Mouse (Mus musculus) testis, postnatal 14 days (tissue): ENCODE measurements around the gene Cplx2.

Source experiments
- DNase-seq: peaks from one replicate; pipeline ENCODE4 v3.0.0; 2021; ENCODE audit warnings: low spot score

Gene Cplx2

GRCm38 (mm10) chr13:54403224-54404070 is 32.3 kb downstream of the Cplx2 start:
- no peak for DNase-seq

DNA sequence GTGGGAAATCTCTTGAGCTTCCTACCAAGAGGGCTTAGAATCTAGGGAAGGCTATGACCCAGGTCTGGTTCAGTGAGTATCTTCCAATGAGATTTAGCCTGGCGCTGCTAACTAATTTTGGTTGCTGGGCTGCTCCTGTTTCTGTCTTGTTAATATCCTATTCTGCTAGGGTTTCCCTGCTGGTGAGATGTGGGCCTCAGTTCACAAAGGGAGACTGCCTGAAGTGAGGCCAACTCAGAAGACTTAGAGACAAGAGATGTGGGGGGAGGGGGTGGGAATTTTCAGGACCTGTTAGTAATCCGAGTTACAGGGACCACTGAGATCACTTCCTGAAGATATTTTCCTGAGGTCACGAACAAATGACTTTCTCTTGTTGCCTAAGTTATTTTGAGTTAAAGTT is 33.1 kb downstream of the Cplx2 start:
- no peak for DNase-seq

GRCm38 (mm10) chr13:54405805-54406204 is 34.7 kb downstream of the Cplx2 start:
- DNase-seq: no peak

GRCm38 (mm10) chr13:54411656-54412055 is 40.5 kb downstream of the Cplx2 start:
- DNase-seq: no peak

DNA sequence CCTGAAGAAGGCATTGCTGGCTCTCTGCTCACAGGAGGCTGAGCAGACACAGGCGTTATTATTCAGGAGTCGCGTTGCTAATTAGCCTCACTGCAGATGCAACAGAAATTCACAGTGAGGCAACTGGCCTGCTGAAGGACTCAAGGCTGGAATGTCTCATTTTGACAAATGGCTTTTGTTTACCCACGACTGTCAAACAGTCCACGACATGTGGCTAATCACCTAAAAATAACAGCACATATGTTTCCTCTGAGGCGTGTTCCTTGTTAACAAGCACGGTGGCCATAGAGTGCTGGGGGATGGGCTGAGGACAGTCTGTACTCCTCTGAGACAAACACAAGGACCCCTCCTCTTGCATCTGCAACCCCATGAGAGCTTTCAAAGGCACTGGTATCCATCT is 41.1 kb downstream of the Cplx2 start:
- DNase-seq: no peak

GRCm38 (mm10) chr13:54412721-54413120 is 41.6 kb downstream of the Cplx2 start:
- DNase-seq: no peak

- DNase-seq: no peak
These were observed 43.9 kb downstream of the Cplx2 start for GRCm38 (mm10) chr13:54415059-54415458.

- DNase-seq: no peak
These were observed 47.7 kb downstream of the Cplx2 start for GRCm38 (mm10) chr13:54418781-54419327.

- no peak for DNase-seq
These were observed 49.1 kb downstream of the Cplx2 start for GRCm38 (mm10) chr13:54420226-54420625.

GRCm38 (mm10) chr13:54425269-54425668 is 54.1 kb downstream of the Cplx2 start:
- DNase-seq: no peak

- DNase-seq: no peak
These were observed 55.9 kb downstream of the Cplx2 start for GRCm38 (mm10) chr13:54426781-54427655.

DNA sequence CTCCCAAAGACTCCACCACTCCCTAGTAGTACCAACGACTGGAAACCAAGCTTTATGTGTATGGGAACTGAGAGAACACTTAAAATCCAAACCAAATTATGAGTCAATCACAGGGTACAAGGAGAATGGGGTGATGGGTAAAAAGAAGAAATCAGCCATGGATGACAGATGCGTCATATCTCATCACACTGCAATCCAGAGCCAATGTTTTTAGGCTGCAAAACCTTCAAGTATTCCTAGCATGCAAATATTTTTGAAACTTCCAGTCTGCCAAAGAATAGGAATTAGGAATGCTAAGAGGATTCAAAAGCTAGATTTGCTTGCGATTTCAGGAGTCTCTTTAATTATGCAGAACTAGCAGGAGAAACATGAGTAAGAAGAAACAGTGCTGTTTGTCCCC is 57.6 kb downstream of the Cplx2 start:
- no peak for DNase-seq

DNA sequence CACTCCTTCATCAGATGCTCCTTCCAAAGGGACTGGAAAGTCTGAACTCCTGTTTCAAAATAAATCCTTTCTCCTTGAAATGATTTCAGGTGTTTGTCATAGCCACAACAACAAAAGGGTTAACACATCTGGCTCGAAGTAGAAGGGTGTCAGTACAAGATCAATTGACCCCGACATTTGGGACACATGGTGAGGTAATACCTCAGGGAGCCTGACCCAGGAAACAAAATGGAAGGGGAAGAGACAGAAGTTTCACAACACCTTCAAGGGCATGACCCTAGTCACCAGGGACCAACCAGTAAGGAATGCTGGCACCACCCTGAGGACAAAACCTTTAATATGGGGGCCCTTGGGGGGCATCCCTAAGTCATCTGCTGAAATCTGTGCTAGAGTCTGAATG is 58.9 kb downstream of the Cplx2 start:
- no peak for DNase-seq

- no peak for DNase-seq
These were observed 60.0 kb downstream of the Cplx2 start for GRCm38 (mm10) chr13:54431161-54431560.
